Mouse (Mus musculus): Measurements from ENCODE around the gene Anxa5. TPM values are rescaled to one million over a fixed set of nuclear protein-coding genes. Genes with fewer than 3 reads are reported as not detected.

Gene Anxa5
- polyA plus RNA-seq, 1 experiment from 2014 or later: 293 TPM

- Histone ChIP-seq H3K27ac (peak overlapping the region; percentile 62), H3K27me3 (ENCODE audit: insufficient read depth, poor library complexity, severe bottlenecking) (no peaks in the 10 kb centered on the region), H3K36me3 (no peaks in the 10 kb centered on the region), H3K4me1 (peaks cover 31% of the 10 kb centered on the region), H3K9me3 (no peaks in the 10 kb centered on the region), H3K4me3 (no peak overlapping the region)
- WGBS: 19% methylated on average over 9 of the region's 9 CpGs
- no peak for DNase-seq (ENCODE audit: low spot score)
Measured at GRCm38 (mm10) chr3:36482940-36483339, 7.2 kb upstream of the Anxa5 start.

DNA sequence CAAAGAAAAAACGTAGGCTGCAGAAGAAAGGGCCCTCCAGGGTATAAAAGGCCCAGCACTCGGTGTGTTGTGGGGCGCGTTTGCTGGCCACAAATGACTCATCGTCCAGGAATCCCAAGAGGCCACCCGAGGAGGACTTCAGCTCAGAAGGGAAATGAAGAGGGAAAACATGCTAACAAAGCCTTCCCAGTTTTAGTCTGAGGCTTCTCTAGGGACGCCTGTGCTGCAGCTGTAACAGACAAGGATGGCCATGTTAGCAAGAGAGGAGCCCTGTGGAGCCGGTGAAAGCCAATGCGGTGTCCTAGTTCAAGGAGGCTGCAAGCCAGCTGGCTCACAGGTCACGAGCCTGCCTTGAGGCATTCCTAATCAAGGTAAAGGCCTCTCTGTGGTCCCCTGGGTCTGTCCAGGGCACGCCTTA is 6.1 kb upstream of the Anxa5 start:
- DNase-seq (ENCODE audit: low spot score): peak; percentile 84
- Histone ChIP-seq H3K27ac (peak overlapping the region; percentile 92), H3K36me3 (no peaks in the 10 kb centered on the region), H3K4me1 (peaks cover 37% of the 10 kb centered on the region), H3K9me3 (no peaks in the 10 kb centered on the region), H3K4me3 (peak overlapping the region; percentile 39), H3K27me3 (ENCODE audit: insufficient read depth, poor library complexity, severe bottlenecking) (no peaks in the 10 kb centered on the region)
- 4% methylated on average over 11 of the region's 11 CpGs for WGBS

GRCm38 (mm10) chr3:36480486-36480885 is 4.8 kb upstream of the Anxa5 start:
- no peak overlapping the region for H3K4me3 ChIP-seq
- peak overlapping the region; percentile 92; the same call in 1 of the 2 replicates for H3K27ac ChIP-seq
- no peak for DNase-seq (ENCODE audit: low spot score)
- no peaks in the 10 kb centered on the region for H3K27me3 ChIP-seq (ENCODE audit: insufficient read depth, poor library complexity, severe bottlenecking)
- H3K4me1 ChIP-seq: peaks cover 40% of the 10 kb centered on the region
- H3K36me3 ChIP-seq: no peaks in the 10 kb centered on the region
- H3K9me3 ChIP-seq: no peaks in the 10 kb centered on the region
- 77% methylated on average over 2 of the region's 2 CpGs for WGBS

DNA sequence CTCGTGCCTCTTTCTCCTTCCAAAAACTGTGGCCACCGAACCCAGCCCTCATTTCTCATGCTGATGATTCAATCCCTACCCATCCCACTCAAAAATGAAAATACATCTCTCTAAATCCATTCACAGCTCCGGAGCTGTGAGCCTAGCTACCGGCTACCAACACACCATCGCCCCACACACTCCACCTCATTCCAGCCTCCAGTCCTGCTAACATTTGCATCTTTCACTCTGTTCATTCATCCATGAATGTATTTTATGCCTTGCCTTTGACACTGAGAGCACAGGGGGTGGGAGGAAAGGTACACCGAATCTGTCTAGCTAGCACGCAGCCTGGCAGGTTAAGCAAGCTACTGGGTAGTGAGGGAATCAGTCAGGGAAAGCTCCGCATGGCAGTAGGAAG is 3.1 kb upstream of the Anxa5 start:
- Histone ChIP-seq H3K4me3 (no peak overlapping the region), H3K27me3 (ENCODE audit: insufficient read depth, poor library complexity, severe bottlenecking) (no peaks in the 10 kb centered on the region), H3K4me1 (peaks cover 40% of the 10 kb centered on the region), H3K9me3 (no peaks in the 10 kb centered on the region), H3K27ac (no peak overlapping the region), H3K36me3 (no peaks in the 10 kb centered on the region)
- DNase-seq (ENCODE audit: low spot score): no peak
- 88% methylated on average over 8 of the region's 8 CpGs for WGBS

GRCm38 (mm10) chr3:36476261-36477155 is 814 bp upstream of the Anxa5 start:
- DNase-seq (ENCODE audit: low spot score): no peak
- WGBS: 23% methylated on average over 20 of the region's 20 CpGs
- peak overlapping the region; percentile 92 for H3K27ac ChIP-seq
- no peaks in the 10 kb centered on the region for H3K27me3 ChIP-seq (ENCODE audit: insufficient read depth, poor library complexity, severe bottlenecking)
- peaks cover 23% of the 10 kb centered on the region for H3K4me1 ChIP-seq
- no peaks in the 10 kb centered on the region for H3K9me3 ChIP-seq
- peak overlapping the region; percentile 83 for H3K4me3 ChIP-seq
- H3K36me3 ChIP-seq: 0 out of 2 replicates have a peak, but pooled peaks cover 3% of the 10 kb centered on the region

GRCm38 (mm10) chr3:36474938-36475483 is 683 bp downstream of the Anxa5 start:
- H3K9me3 ChIP-seq: no peaks in the 10 kb centered on the region
- H3K4me1 ChIP-seq: peaks cover 18% of the 10 kb centered on the region
- peak overlapping the region; percentile 83 for H3K4me3 ChIP-seq
- 1% methylated on average over 24 of the region's 24 CpGs for WGBS
- DNase-seq (ENCODE audit: low spot score): no peak
- H3K27me3 ChIP-seq (ENCODE audit: insufficient read depth, poor library complexity, severe bottlenecking): no peaks in the 10 kb centered on the region
- peak overlapping the region; percentile 92 for H3K27ac ChIP-seq
- H3K36me3 ChIP-seq: 0 out of 2 replicates have a peak, but pooled peaks cover 3% of the 10 kb centered on the region

DNA sequence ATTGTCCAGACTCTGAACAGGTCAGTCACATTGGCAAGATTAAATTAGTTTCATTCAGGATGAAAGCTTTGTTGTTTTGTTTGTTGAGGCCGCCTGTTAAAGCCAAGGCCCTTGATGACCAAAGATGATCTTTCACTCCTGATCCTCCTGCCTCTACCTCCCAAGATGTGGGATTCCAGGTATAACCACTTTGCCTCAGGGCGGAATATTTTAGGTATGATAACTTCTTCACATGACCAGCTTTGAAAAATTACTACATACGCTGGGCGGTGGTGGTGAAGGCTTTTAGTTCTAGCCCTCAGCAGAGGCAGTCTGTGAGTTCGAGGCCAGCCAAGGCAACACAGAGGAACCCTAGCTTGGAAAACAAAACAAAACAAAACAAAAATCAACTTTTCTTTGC is 1.3 kb downstream of the Anxa5 start:
- Histone ChIP-seq H3K4me3 (peak overlapping the region; percentile 83), H3K36me3 (0 out of 2 replicates have a peak, but pooled peaks cover 3% of the 10 kb centered on the region), H3K27ac (peak overlapping the region; percentile 36; the same call in 1 of the 2 replicates), H3K9me3 (no peaks in the 10 kb centered on the region), H3K27me3 (ENCODE audit: insufficient read depth, poor library complexity, severe bottlenecking) (no peaks in the 10 kb centered on the region), H3K4me1 (peaks cover 23% of the 10 kb centered on the region)
- no peak for DNase-seq (ENCODE audit: low spot score)
- 77% methylated on average over 5 of the region's 5 CpGs for WGBS

- H3K4me1 ChIP-seq: peaks cover 23% of the 10 kb centered on the region
Measured at GRCm38 (mm10) chr3:36473222-36473621, 2.5 kb downstream of the Anxa5 start.

DNA sequence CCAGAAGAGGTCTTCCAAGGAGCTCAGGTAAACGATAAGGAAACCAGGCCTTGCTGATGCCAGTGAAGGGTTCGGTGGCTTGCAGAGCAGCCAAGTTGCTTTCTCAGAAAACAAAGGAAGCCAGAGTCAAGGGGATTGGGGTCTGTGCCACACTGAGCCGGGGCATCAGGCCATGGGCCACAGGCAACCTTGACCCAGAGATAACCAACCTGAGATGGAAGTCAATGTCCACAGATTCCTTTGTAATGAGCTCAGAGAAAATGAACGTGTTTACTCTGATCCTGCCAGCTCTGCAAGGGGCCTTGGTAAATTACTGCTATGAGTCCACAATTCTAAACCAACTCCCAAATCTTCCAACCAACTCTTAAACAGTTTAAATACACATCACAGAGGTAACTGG is 3.8 kb downstream of the Anxa5 start:
- Histone ChIP-seq H3K4me1 (peaks cover 21% of the 10 kb centered on the region), H3K27me3 (ENCODE audit: insufficient read depth, poor library complexity, severe bottlenecking) (no peaks in the 10 kb centered on the region), H3K27ac (no peak overlapping the region), H3K4me3 (no peak overlapping the region), H3K9me3 (no peaks in the 10 kb centered on the region), H3K36me3 (0 out of 2 replicates have a peak, but pooled peaks cover 3% of the 10 kb centered on the region)
- WGBS: 60% methylated on average over 4 of the region's 4 CpGs
- DNase-seq (ENCODE audit: low spot score): no peak

More at GRCm38 (mm10) chr3:36473222-36473621, 2.5 kb downstream of the Anxa5 start:
- no peaks in the 10 kb centered on the region for H3K9me3 ChIP-seq
- no peak overlapping the region for H3K4me3 ChIP-seq
- 0 out of 2 replicates have a peak, but pooled peaks cover 3% of the 10 kb centered on the region for H3K36me3 ChIP-seq
- 96% methylated on average over 5 of the region's 5 CpGs for WGBS
- H3K27me3 ChIP-seq (ENCODE audit: insufficient read depth, poor library complexity, severe bottlenecking): no peaks in the 10 kb centered on the region
- no peak for DNase-seq (ENCODE audit: low spot score)
- no peak overlapping the region for H3K27ac ChIP-seq

GRCm38 (mm10) chr3:36468871-36469270 is 6.8 kb downstream of the Anxa5 start:
- WGBS: 60% methylated on average over 2 of the region's 2 CpGs
- peaks cover 37% of the 10 kb centered on the region for H3K4me1 ChIP-seq
- H3K27ac ChIP-seq: no peak overlapping the region
- no peak for DNase-seq (ENCODE audit: low spot score)
- no peaks in the 10 kb centered on the region for H3K27me3 ChIP-seq (ENCODE audit: insufficient read depth, poor library complexity, severe bottlenecking)
- no peak overlapping the region for H3K4me3 ChIP-seq
- peaks cover 10% of the 10 kb centered on the region; the same call in 1 of the 2 replicates for H3K36me3 ChIP-seq
- no peaks in the 10 kb centered on the region for H3K9me3 ChIP-seq

DNA sequence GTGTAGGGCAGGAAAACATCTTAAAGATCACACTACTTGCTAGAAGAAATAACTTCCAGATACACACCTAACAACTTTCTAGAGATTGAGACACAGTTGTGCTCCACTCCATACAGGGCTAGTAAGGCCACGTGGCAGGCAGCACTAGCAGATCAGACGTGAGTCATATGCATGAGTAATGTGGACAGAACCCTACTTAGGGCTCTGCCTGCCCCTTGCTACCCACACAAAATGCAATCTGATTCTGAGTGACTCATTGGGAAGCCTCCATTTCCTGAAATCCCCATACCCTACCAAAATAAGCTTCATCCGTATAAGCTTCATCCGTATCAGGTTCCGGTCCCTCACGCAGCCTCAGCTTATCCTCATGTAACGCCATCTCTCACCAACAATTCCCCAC is 8.1 kb downstream of the Anxa5 start:
- Histone ChIP-seq H3K4me3 (no peak overlapping the region), H3K4me1 (peaks cover 37% of the 10 kb centered on the region), H3K27me3 (ENCODE audit: insufficient read depth, poor library complexity, severe bottlenecking) (no peaks in the 10 kb centered on the region), H3K9me3 (no peaks in the 10 kb centered on the region), H3K36me3 (peaks cover 13% of the 10 kb centered on the region; the same call in 1 of the 2 replicates), H3K27ac (no peak overlapping the region)
- DNase-seq (ENCODE audit: low spot score): no peak
- 71% methylated on average over 7 of the region's 7 CpGs for WGBS

GRCm38 (mm10) chr3:36465538-36465937 is 10.2 kb downstream of the Anxa5 start:
- Histone ChIP-seq H3K4me1 (peaks cover 32% of the 10 kb centered on the region), H3K27ac (no peak overlapping the region), H3K4me3 (no peak overlapping the region), H3K9me3 (no peaks in the 10 kb centered on the region), H3K27me3 (ENCODE audit: insufficient read depth, poor library complexity, severe bottlenecking) (no peaks in the 10 kb centered on the region), H3K36me3 (peaks cover 30% of the 10 kb centered on the region)
- DNase-seq (ENCODE audit: low spot score): no peak
- WGBS: 62% methylated on average over 7 of the region's 7 CpGs

GRCm38 (mm10) chr3:36462348-36462747 is 13.3 kb downstream of the Anxa5 start:
- no peaks in the 10 kb centered on the region for H3K27me3 ChIP-seq (ENCODE audit: insufficient read depth, poor library complexity, severe bottlenecking)
- H3K27ac ChIP-seq: no peak overlapping the region
- peaks cover 59% of the 10 kb centered on the region for H3K36me3 ChIP-seq
- WGBS: 46% methylated on average over 1 of the region's 1 CpGs
- H3K4me1 ChIP-seq: peaks cover 23% of the 10 kb centered on the region
- no peak for DNase-seq (ENCODE audit: low spot score)
- H3K4me3 ChIP-seq: no peak overlapping the region
- no peaks in the 10 kb centered on the region for H3K9me3 ChIP-seq

Measured in heart, embryonic 10.5 days (tissue).